Mouse (Mus musculus) hematopoietic stem cell, adult 5-6 weeks (primary cell): Measurements from ENCODE around the gene Ddx1. TPM values are rescaled to one million over a fixed set of nuclear protein-coding genes. Genes with fewer than 3 reads are reported as not detected.

ENCODE experiments used
- ATAC-seq, 2 experiments: fragments of 125-278 bp in 1 of 2; replicated peaks in 1 of 2; 2 replicates each; pipeline ENCODE4 v1.8.0; 2016 to 2017; ENCODE audit warnings: inconsistent platforms in 2 of 2, mild to moderate bottlenecking in 2 of 2, moderate number of reproducible peaks in 2 of 2, low read depth in 1 of 2, moderate TSS enrichment in 1 of 2; ENCODE audit not compliant: low FRiP score in 2 of 2, poor library complexity in 2 of 2, severe bottlenecking in 2 of 2, insufficient read depth in 1 of 2, low TSS enrichment in 1 of 2
- total RNA-seq: library from RNA; stranded (forward); fragments of 172-1452, 232-1000 nt; gene quantifications from 2 replicates; pipeline ENCODE4 v1.2.3, GENCODE M21; 2017

The Ddx1 gene
- total RNA-seq, result 179 and 217 TPM in 2 replicates

- ATAC-seq, result peak; percentile 79 to 86
Measured at GRCm38 (mm10) chr12:13248691-13249572, at the start of gene Ddx1. Ddx1 (minus strand) TSS chr12:13249213.

GRCm38 (mm10) chr12:13293421-13293881 is 44.4 kb upstream of the Ddx1 start:
- no peak for ATAC-seq

- no peak for ATAC-seq
Measured at GRCm38 (mm10) chr12:13291453-13291852, 42.4 kb upstream of the Ddx1 start.

GRCm38 (mm10) chr12:13269570-13270390 is 20.8 kb upstream of the Ddx1 start:
- no peak for ATAC-seq

GRCm38 (mm10) chr12:13268826-13269449 is 19.9 kb upstream of the Ddx1 start, which contains the start of gene Nbas:
Nbas (plus strand) TSS chr12:13269133.
- peak; percentile 93 to 96 for ATAC-seq

- 0 out of 4 replicates have a peak, but pooled peaks of 1 of the 2 experiments have one; percentile 4 for ATAC-seq
Measured at GRCm38 (mm10) chr12:13268412-13268811, 19.4 kb upstream of the Ddx1 start.

- ATAC-seq, result no peak
Measured at GRCm38 (mm10) chr12:13255701-13256100, 6.7 kb upstream of the Ddx1 start.

- ATAC-seq, result no peak
Measured at GRCm38 (mm10) chr12:13255068-13255467, 6.1 kb upstream of the Ddx1 start.

- ATAC-seq, result no peak
Measured at GRCm38 (mm10) chr12:13249573-13249919, 533 bp upstream of the Ddx1 start.

- ATAC-seq, result no peak
Measured at GRCm38 (mm10) chr12:13242453-13242852, 6.6 kb downstream of the Ddx1 start.

- no peak for ATAC-seq
Measured at GRCm38 (mm10) chr12:13218101-13218514, 30.9 kb downstream of the Ddx1 start.

- no peak for ATAC-seq
Measured at GRCm38 (mm10) chr12:13217568-13217967, 31.4 kb downstream of the Ddx1 start.

- no peak for ATAC-seq
Measured at GRCm38 (mm10) chr12:13216501-13217103, 32.4 kb downstream of the Ddx1 start.

GRCm38 (mm10) chr12:13214345-13215278 is 34.4 kb downstream of the Ddx1 start:
- ATAC-seq, result peak; percentile 95 to 97

GRCm38 (mm10) chr12:13211746-13212482 is 37.1 kb downstream of the Ddx1 start:
- ATAC-seq, result peak; percentile 3 to 34; a peak in 2 of 4 replicates
